Mouse (Mus musculus): ENCODE measurements around the gene Rhox2h. TPM values are rescaled to one million over a fixed set of nuclear protein-coding genes. Genes with fewer than 3 reads are reported as not detected.

The Rhox2h gene
- total RNA-seq (2023) = not detected

GRCm38 (mm10) chrX:37673177-37673576, at the start of gene Rhox2h:
TSS of gene Rhox2h (minus strand) at chrX:37673277.

GRCm38 (mm10) chrX:37668664-37669063, 4.4 kb downstream of the Rhox2h start, which contains the start of gene Rhox3h:
TSS of gene Rhox3h (minus strand) at chrX:37668764.

GRCm38 (mm10) chrX:37651227-37651626, 21.9 kb downstream of the Rhox2h start, which contains the start of gene Rhox4g:
TSS of gene Rhox4g (minus strand) at chrX:37651327.

GRCm38 (mm10) chrX:37643370-37643769, 29.7 kb downstream of the Rhox2h start, which contains the start of gene Rhox2g:
TSS of gene Rhox2g (minus strand) at chrX:37643470.

GRCm38 (mm10) chrX:37628512-37628911, 44.6 kb downstream of the Rhox2h start, which contains the start of gene Rhox3g:
TSS of gene Rhox3g (minus strand) at chrX:37628612.

Other genes starting within 250 kb of the Rhox2h start
- not detected for gene Rhox4b, start 240.8 kb downstream of the Rhox2h start, total RNA-seq (2023)
- gene Rhox2c, start 219.6 kb downstream of the Rhox2h start, total RNA-seq (2023) = not detected
- gene Rhox3c, start 214.7 kb downstream of the Rhox2h start, total RNA-seq (2023) = not detected
- gene Rhox4c, start 192.9 kb downstream of the Rhox2h start, total RNA-seq (2023) = not detected
- not detected for gene Rhox2d, start 179.8 kb downstream of the Rhox2h start, total RNA-seq (2023)
- not detected for gene Rhox4d, start 158.9 kb downstream of the Rhox2h start, total RNA-seq (2023)
- gene Rhox2e, start 142.8 kb downstream of the Rhox2h start, total RNA-seq (2023) = not detected
- not detected for gene Rhox3e, start 131.3 kb downstream of the Rhox2h start, total RNA-seq (2023)
- not detected for gene Rhox4e, start 115.9 kb downstream of the Rhox2h start, total RNA-seq (2023)
- not detected for gene Rhox2f, start 101.9 kb downstream of the Rhox2h start, total RNA-seq (2023)
- not detected for gene Rhox3f, start 92.3 kb downstream of the Rhox2h start, total RNA-seq (2023)
- gene Rhox4f, start 65.6 kb downstream of the Rhox2h start, total RNA-seq (2023) = not detected
- gene Rhox3g, start 44.7 kb downstream of the Rhox2h start, total RNA-seq (2023) = not detected
- not detected for gene Rhox2g, start 29.8 kb downstream of the Rhox2h start, total RNA-seq (2023)
- not detected for gene Rhox4g, start 21.9 kb downstream of the Rhox2h start, total RNA-seq (2023)
- not detected for gene Rhox3h, start 4.5 kb downstream of the Rhox2h start, total RNA-seq (2023)
- gene Rhox5, start 131.6 kb upstream of the Rhox2h start, total RNA-seq (2023) = not detected
- not detected for gene Rhox6, start 153.6 kb upstream of the Rhox2h start, total RNA-seq (2023)
- not detected for gene Rhox7a, start 158.4 kb upstream of the Rhox2h start, total RNA-seq (2023)
- not detected for gene Rhox8, start 205.7 kb upstream of the Rhox2h start, total RNA-seq (2023)
- gene Rhox7b, start 224.0 kb upstream of the Rhox2h start, total RNA-seq (2023) = not detected
- gene Rhox9, start 228.5 kb upstream of the Rhox2h start, total RNA-seq (2023) = not detected

Data from CD8-positive naive resting alpha-beta T cell, adult 57 days (primary cell).